Mouse (Mus musculus): ENCODE data around the gene Rab5b. TPM values are rescaled to one million over a fixed set of nuclear protein-coding genes. Genes with fewer than 3 reads are reported as not detected.

The Rab5b gene
- polyA plus RNA-seq, 1 experiment from 2014 or later, result 128 TPM

- peaks cover 15% of the 10 kb centered on the region for H3K36me3 ChIP-seq (ENCODE audit: control insufficient read depth, insufficient read depth, low read length)
- H3K27ac ChIP-seq (ENCODE audit: low read length), result peak overlapping the region; percentile 88
- no peak overlapping the region for H3K9ac ChIP-seq (ENCODE audit: low read depth, low read length)
- H3K9me3 ChIP-seq (replicated peaks; ENCODE audit: control insufficient read depth, low read length, poor library complexity, severe bottlenecking), result no peaks in the 10 kb centered on the region
- no peak overlapping the region for H3K4me2 ChIP-seq (ENCODE audit: low read length)
- WGBS, result 89% methylated on average over 10 of the region's 10 CpGs
- H3K4me3 ChIP-seq (ENCODE audit: low read depth, low read length), result no peak overlapping the region
- peaks cover 8% of the 10 kb centered on the region for H3K4me1 ChIP-seq (ENCODE audit: control insufficient read depth, insufficient read depth, low read length)
- no peaks in the 10 kb centered on the region for H3K27me3 ChIP-seq (ENCODE audit: control insufficient read depth, insufficient read depth, low read depth, low read length)
- ATAC-seq, result no peak
These were observed 68.4 kb downstream of the Rab5b start for GRCm38 (mm10) chr10:128627398-128628317.

Other genes with a start within 250 kb of the Rab5b start
- gene Smarcc2, start 237.0 kb downstream of the Rab5b start, polyA plus RNA-seq (2015; fragmentation: Nextera tagmentation; extraction: Ambion mirVana), result 185 and 195 TPM in 2 replicates
- gene Myl6, start 202.1 kb downstream of the Rab5b start, polyA plus RNA-seq (2015; fragmentation: Nextera tagmentation; extraction: Ambion mirVana), result 852 and 855 TPM in 2 replicates
- gene Myl6b, start 197.6 kb downstream of the Rab5b start, polyA plus RNA-seq (2015; fragmentation: Nextera tagmentation; extraction: Ambion mirVana), result 5.3 and 6.4 TPM in 2 replicates
- 8.8 and 8.9 TPM in 2 replicates for gene Esyt1, start 170.4 kb downstream of the Rab5b start, polyA plus RNA-seq (2015; fragmentation: Nextera tagmentation; extraction: Ambion mirVana)
- 17.8 and 19.7 TPM in 2 replicates for gene Zc3h10, start 148.5 kb downstream of the Rab5b start, polyA plus RNA-seq (2015; fragmentation: Nextera tagmentation; extraction: Ambion mirVana)
- 1,924 and 2,018 TPM in 2 replicates for gene Rpl41, start 147.0 kb downstream of the Rab5b start, polyA plus RNA-seq (2015; fragmentation: Nextera tagmentation; extraction: Ambion mirVana)
- 124 and 125 TPM in 2 replicates for gene Pa2g4, start 130.3 kb downstream of the Rab5b start, polyA plus RNA-seq (2015; fragmentation: Nextera tagmentation; extraction: Ambion mirVana)
- gene Erbb3, start 106.6 kb downstream of the Rab5b start, polyA plus RNA-seq (2015; fragmentation: Nextera tagmentation; extraction: Ambion mirVana), result 0.41 and 0.47 TPM in 2 replicates
- 295 and 315 TPM in 2 replicates for gene Rps26, start 69.5 kb downstream of the Rab5b start, polyA plus RNA-seq (2015; fragmentation: Nextera tagmentation; extraction: Ambion mirVana)
- 23.1 and 23.5 TPM in 2 replicates for gene Ikzf4, start 50.3 kb downstream of the Rab5b start, polyA plus RNA-seq (2015; fragmentation: Nextera tagmentation; extraction: Ambion mirVana)
- 13.4 and 13.7 TPM in 2 replicates for gene Suox, start 22.2 kb downstream of the Rab5b start, polyA plus RNA-seq (2015; fragmentation: Nextera tagmentation; extraction: Ambion mirVana)
- gene Pmel, start 7.9 kb upstream of the Rab5b start, polyA plus RNA-seq (2015; fragmentation: Nextera tagmentation; extraction: Ambion mirVana), result 0.37 and 0.77 TPM in 2 replicates
- gene Cdk2, start 8.8 kb upstream of the Rab5b start, polyA plus RNA-seq (2015; fragmentation: Nextera tagmentation; extraction: Ambion mirVana), result 14.6 and 15.0 TPM in 2 replicates
- 6.1 and 6.3 TPM in 2 replicates for gene Dgka, start 48.6 kb upstream of the Rab5b start, polyA plus RNA-seq (2015; fragmentation: Nextera tagmentation; extraction: Ambion mirVana)
- gene Pym1, start 51.6 kb upstream of the Rab5b start, polyA plus RNA-seq (2015; fragmentation: Nextera tagmentation; extraction: Ambion mirVana), result 45.5 and 47.7 TPM in 2 replicates
- 0.51 and 0.88 TPM in 2 replicates for gene Mmp19, start 94.6 kb upstream of the Rab5b start, polyA plus RNA-seq (2015; fragmentation: Nextera tagmentation; extraction: Ambion mirVana)
- gene Dnajc14, start 107.8 kb upstream of the Rab5b start, polyA plus RNA-seq (2015; fragmentation: Nextera tagmentation; extraction: Ambion mirVana), result 54.2 and 59.5 TPM in 2 replicates
- 14.8 and 16.1 TPM in 2 replicates for gene Tmem198b, start 108.1 kb upstream of the Rab5b start, polyA plus RNA-seq (2015; fragmentation: Nextera tagmentation; extraction: Ambion mirVana)
- 143 and 152 TPM in 2 replicates for gene Sarnp, start 121.1 kb upstream of the Rab5b start, polyA plus RNA-seq (2015; fragmentation: Nextera tagmentation; extraction: Ambion mirVana)
- 17.7 and 18.6 TPM in 2 replicates for gene Ormdl2, start 125.4 kb upstream of the Rab5b start, polyA plus RNA-seq (2015; fragmentation: Nextera tagmentation; extraction: Ambion mirVana)
- gene Gdf11, start 195.5 kb upstream of the Rab5b start, polyA plus RNA-seq (2015; fragmentation: Nextera tagmentation; extraction: Ambion mirVana), result 7.6 and 7.9 TPM in 2 replicates
- 152 and 195 TPM in 2 replicates for gene Cd63, start 204.7 kb upstream of the Rab5b start, polyA plus RNA-seq (2015; fragmentation: Nextera tagmentation; extraction: Ambion mirVana)
- 13.6 TPM in 2 replicates for gene Rdh5, start 226.6 kb upstream of the Rab5b start, polyA plus RNA-seq (2015; fragmentation: Nextera tagmentation; extraction: Ambion mirVana)
- gene Bloc1s1, start 227.8 kb upstream of the Rab5b start, polyA plus RNA-seq (2015; fragmentation: Nextera tagmentation; extraction: Ambion mirVana), result 227 and 228 TPM in 2 replicates
- 6.1 and 9.2 TPM in 2 replicates for gene Itga7, start 237.6 kb upstream of the Rab5b start, polyA plus RNA-seq (2015; fragmentation: Nextera tagmentation; extraction: Ambion mirVana)